Mouse (Mus musculus): ENCODE results near the gene Tmem243. TPM values are rescaled to one million over a fixed set of nuclear protein-coding genes. Genes with fewer than 3 reads are reported as not detected.
A peak's percentile ranks its signal among the peaks of the same experiment; 100 is the strongest.

The Tmem243 gene
- polyA plus RNA-seq, 1 experiment: 2.7 TPM

GRCm38 (mm10) chr5:9073177-9073854, 27.2 kb upstream of the Tmem243 start:
- no peaks in the 10 kb centered on the region for H3K27me3 ChIP-seq (replicated peaks)
- no peak overlapping the region for H3K4me3 ChIP-seq (replicated peaks)
- TF ChIP-seq FLI1 (IDR thresholded peaks at IDR 0.05; ENCODE audit: low read length) (no peak), GATA1 (IDR thresholded peaks at IDR 0.05; ENCODE audit: borderline replicate concordance, low read length) (no peak)
- no peaks in the 10 kb centered on the region for H3K9me3 ChIP-seq
- H3K4me1 ChIP-seq: peaks cover 4% of the 10 kb centered on the region; the same call in 1 of the 2 replicates
- H3K36me3 ChIP-seq (replicated peaks; ENCODE audit: low read length): no peaks in the 10 kb centered on the region

- TF ChIP-seq FLI1 (IDR thresholded peaks at IDR 0.05; ENCODE audit: low read length) (no peak), GATA1 (IDR thresholded peaks at IDR 0.05; ENCODE audit: borderline replicate concordance, low read length) (no peak)
- Histone ChIP-seq H3K4me3 (replicated peaks) (no peak overlapping the region), H3K9me3 (peaks cover 4% of the 10 kb centered on the region), H3K27me3 (replicated peaks) (peaks cover 3% of the 10 kb centered on the region), H3K36me3 (replicated peaks; ENCODE audit: low read length) (no peaks in the 10 kb centered on the region), H3K4me1 (no peaks in the 10 kb centered on the region)
These were observed 20.5 kb upstream of the Tmem243 start for GRCm38 (mm10) chr5:9079773-9080501.

GRCm38 (mm10) chr5:9086924-9087719, 13.3 kb upstream of the Tmem243 start:
- Histone ChIP-seq H3K36me3 (replicated peaks; ENCODE audit: low read length) (no peaks in the 10 kb centered on the region), H3K4me3 (replicated peaks) (no peak overlapping the region), H3K9me3 (no peaks in the 10 kb centered on the region), H3K4me1 (peaks cover 4% of the 10 kb centered on the region; the same call in 1 of the 2 replicates), H3K27me3 (replicated peaks) (peaks cover 3% of the 10 kb centered on the region)
- TF ChIP-seq FLI1 (IDR thresholded peaks at IDR 0.05; ENCODE audit: low read length): no peak
- TF ChIP-seq GATA1 (IDR thresholded peaks at IDR 0.05; ENCODE audit: borderline replicate concordance, low read length): no peak

GRCm38 (mm10) chr5:9090493-9091106, 9.9 kb upstream of the Tmem243 start:
- peaks cover 6% of the 10 kb centered on the region; the same call in 1 of the 2 replicates for H3K4me1 ChIP-seq
- 0 out of 2 replicates have a peak, but pooled peaks cover 7% of the 10 kb centered on the region for H3K9me3 ChIP-seq
- TF ChIP-seq FLI1 (IDR thresholded peaks at IDR 0.05; ENCODE audit: low read length) (no peak), GATA1 (IDR thresholded peaks at IDR 0.05; ENCODE audit: borderline replicate concordance, low read length) (no peak)
- H3K36me3 ChIP-seq (replicated peaks; ENCODE audit: low read length): no peaks in the 10 kb centered on the region
- no peak overlapping the region for H3K4me3 ChIP-seq (replicated peaks)
- peaks cover 6% of the 10 kb centered on the region for H3K27me3 ChIP-seq (replicated peaks)

GRCm38 (mm10) chr5:9092716-9093115, 7.8 kb upstream of the Tmem243 start:
- Histone ChIP-seq H3K27me3 (replicated peaks) (peaks cover 6% of the 10 kb centered on the region), H3K4me3 (replicated peaks) (no peak overlapping the region), H3K36me3 (replicated peaks; ENCODE audit: low read length) (no peaks in the 10 kb centered on the region), H3K4me1 (0 out of 2 replicates have a peak, but pooled peaks cover 2% of the 10 kb centered on the region), H3K9me3 (peaks cover 20% of the 10 kb centered on the region)
- TF ChIP-seq GATA1 (IDR thresholded peaks at IDR 0.05; ENCODE audit: borderline replicate concordance, low read length): no peak
- no peak for TF ChIP-seq FLI1 (IDR thresholded peaks at IDR 0.05; ENCODE audit: low read length)

GRCm38 (mm10) chr5:9093490-9093889, 7.0 kb upstream of the Tmem243 start:
- Histone ChIP-seq H3K36me3 (replicated peaks; ENCODE audit: low read length) (no peaks in the 10 kb centered on the region), H3K9me3 (peaks cover 27% of the 10 kb centered on the region), H3K4me1 (0 out of 2 replicates have a peak, but pooled peaks cover 2% of the 10 kb centered on the region), H3K4me3 (replicated peaks) (peak overlapping the region; percentile 26), H3K27me3 (replicated peaks) (peaks cover 11% of the 10 kb centered on the region)
- TF ChIP-seq FLI1 (IDR thresholded peaks at IDR 0.05; ENCODE audit: low read length) (no peak), GATA1 (IDR thresholded peaks at IDR 0.05; ENCODE audit: borderline replicate concordance, low read length) (no peak)

GRCm38 (mm10) chr5:9100849-9101801, 657 bp downstream of the Tmem243 start:
- TF ChIP-seq FLI1 (IDR thresholded peaks at IDR 0.05; ENCODE audit: low read length) (no peak), GATA1 (IDR thresholded peaks at IDR 0.05; ENCODE audit: borderline replicate concordance, low read length) (no peak)
- peaks cover 67% of the 10 kb centered on the region for H3K27me3 ChIP-seq (replicated peaks)
- peak overlapping the region; percentile 92 for H3K4me3 ChIP-seq (replicated peaks)
- H3K9me3 ChIP-seq: peaks cover 25% of the 10 kb centered on the region
- H3K4me1 ChIP-seq: peaks cover 14% of the 10 kb centered on the region
- H3K36me3 ChIP-seq (replicated peaks; ENCODE audit: low read length): no peaks in the 10 kb centered on the region

- Histone ChIP-seq H3K27me3 (replicated peaks) (peaks cover 74% of the 10 kb centered on the region), H3K36me3 (replicated peaks; ENCODE audit: low read length) (no peaks in the 10 kb centered on the region), H3K4me3 (replicated peaks) (no peak overlapping the region), H3K4me1 (peaks cover 24% of the 10 kb centered on the region), H3K9me3 (peaks cover 15% of the 10 kb centered on the region)
- TF ChIP-seq GATA1 (IDR thresholded peaks at IDR 0.05; ENCODE audit: borderline replicate concordance, low read length) (no peak), FLI1 (IDR thresholded peaks at IDR 0.05; ENCODE audit: low read length) (no peak)
These were observed 2.2 kb downstream of the Tmem243 start for GRCm38 (mm10) chr5:9102696-9103095.
